Mouse (Mus musculus) heart, adult 2 months (tissue): Measurements from ENCODE around the gene Cptp. TPM values are rescaled to one million over a fixed set of nuclear protein-coding genes. Genes with fewer than 3 reads are reported as not detected.

ENCODE experiments used
- DNase-seq, 2 experiments: peaks; one replicate each; pipeline ENCODE4 v3.0.0; 2021
- H3K27ac ChIP-seq: fragments of 200-600 bp; 2 replicates; pipeline ENCODE4 v1.8.1; 2022
- H3K27me3 ChIP-seq: fragments of 200-500 bp; 2 replicates; pipeline ENCODE4 v1.6.1; 2012; ENCODE audit warnings: mild to moderate bottlenecking, low read length, inconsistent platforms, mixed read lengths; ENCODE audit not compliant: control insufficient read depth, insufficient read depth
- H3K36me3 ChIP-seq: fragments of 200-500 bp; 2 replicates; pipeline ENCODE4 v1.6.1; 2012; ENCODE audit warnings: low read length, inconsistent platforms; ENCODE audit not compliant: control insufficient read depth, insufficient read depth
- H3K4me1 ChIP-seq: fragments of 200-500 bp; 2 replicates; pipeline ENCODE4 v1.6.1; 2011; ENCODE audit warnings: low read length; ENCODE audit not compliant: control insufficient read depth, insufficient read depth
- H3K4me3 ChIP-seq: fragments of 200-600 bp; 2 replicates; pipeline ENCODE4 v1.8.1; 2022
- H3K79me2 ChIP-seq: fragments of 200-500 bp; replicated peaks from 2 replicates; pipeline ENCODE4 v1.6.1; 2012; ENCODE audit warnings: mild to moderate bottlenecking, inconsistent platforms, low read length, moderate library complexity, mixed read lengths; ENCODE audit not compliant: control insufficient read depth, insufficient read depth
- H3K9ac ChIP-seq: fragments of 200-500 bp; 2 replicates; pipeline ENCODE4 v1.6.1; 2012; ENCODE audit warnings: low read depth, mild to moderate bottlenecking, control low read depth, inconsistent platforms, low read length, mixed read lengths
- CTCF ChIP-seq: fragments of 200-600 bp; IDR thresholded peaks from 2 replicates; pipeline ENCODE4 v1.8.1; 2022; ENCODE audit warnings: antibody characterized with exemption, mild to moderate bottlenecking, moderate library complexity
- EP300 ChIP-seq: fragments of 200-500 bp; IDR thresholded peaks from 2 replicates; pipeline ENCODE4 v1.6.1; 2011; ENCODE audit warnings: low read depth, low read length, control low read depth; ENCODE audit not compliant: insufficient read depth
- POLR2A ChIP-seq: fragments of 200-500 bp; IDR thresholded peaks from 2 replicates; pipeline ENCODE4 v1.6.1; 2011; ENCODE audit warnings: mild to moderate bottlenecking, low read depth, low read length, control low read depth; ENCODE audit not compliant: insufficient read depth
- WGBS: fragments of 180-500 bp; shearing (Covaris S2); methylation state at CpG from one replicate; pipeline ENCODE4 v1.1.7; 2018; 5-methylcytosine and 5-hydroxymethylcytosine counted together
- intact Hi-C: fragments of 180-260 bp; cut with DNase I; formaldehyde crosslinking; loops from one replicate; pipeline ENCODE4 v1.15.1; 2025
- polyA plus RNA-seq: library from polyadenylated mRNA; depleted of rRNA; stranded (reverse); fragments of >200 nt; gene quantifications from 2 replicates; pipeline ENCODE4 v1.2.3, GENCODE M21; 2012
- total RNA-seq, 2 experiments: library from RNA; stranded (reverse); gene quantifications; 2 replicates each; pipeline ENCODE4 v1.2.3; 2021

Cptp gene
- total and polyA plus RNA-seq, 3 experiments, result 5.1 to 12.4 (median 6.9) TPM

GRCm38 (mm10) chr4:155859318-155859717 is 9.9 kb downstream of the Cptp start:
- Histone ChIP-seq H3K4me3 (no peak overlapping the region), H3K36me3 (no peaks in the 10 kb centered on the region), H3K27ac (no peak overlapping the region), H3K79me2 (no peaks in the 10 kb centered on the region), H3K9ac (no peak overlapping the region), H3K4me1 (no peaks in the 10 kb centered on the region), H3K27me3 (no peaks in the 10 kb centered on the region)
- no peak for TF ChIP-seq POLR2A
- peak in 1 of 2 experiments; percentile 61 for DNase-seq
- 28% methylated on average over 13 of the region's 13 CpGs for WGBS
- intact Hi-C loops, result no loop called here

GRCm38 (mm10) chr4:155856881-155857280 is 12.4 kb downstream of the Cptp start:
- H3K9ac ChIP-seq, result no peak overlapping the region
- H3K4me1 ChIP-seq, result peaks cover 4% of the 10 kb centered on the region
- H3K79me2 ChIP-seq, result 0 out of 2 replicates have a peak, but pooled peaks cover 1% of the 10 kb centered on the region
- 70% methylated on average over 3 of the region's 3 CpGs for WGBS
- no peak overlapping the region for H3K27ac ChIP-seq
- intact Hi-C loops, result no loop called here
- no peak overlapping the region for H3K4me3 ChIP-seq
- no peaks in the 10 kb centered on the region for H3K36me3 ChIP-seq
- DNase-seq, result no peak
- TF ChIP-seq CTCF (no peak), POLR2A (no peak), EP300 (no peak)
- no peaks in the 10 kb centered on the region for H3K27me3 ChIP-seq

GRCm38 (mm10) chr4:155856071-155856470 is 13.2 kb downstream of the Cptp start:
- TF ChIP-seq CTCF (no peak), EP300 (no peak), POLR2A (no peak)
- 0 out of 2 replicates have a peak, but pooled peaks cover 1% of the 10 kb centered on the region for H3K79me2 ChIP-seq
- intact Hi-C loops, result no loop called here
- peaks cover 12% of the 10 kb centered on the region for H3K4me1 ChIP-seq
- no peak overlapping the region for H3K9ac ChIP-seq
- no peak overlapping the region for H3K27ac ChIP-seq
- H3K4me3 ChIP-seq, result no peak overlapping the region
- no peak for DNase-seq
- H3K36me3 ChIP-seq, result no peaks in the 10 kb centered on the region
- WGBS, result 94% methylated on average over 12 of the region's 12 CpGs
- H3K27me3 ChIP-seq, result no peaks in the 10 kb centered on the region

GRCm38 (mm10) chr4:155854991-155855390 is 14.2 kb downstream of the Cptp start:
- DNase-seq, result no peak
- H3K36me3 ChIP-seq, result no peaks in the 10 kb centered on the region
- peaks cover 1% of the 10 kb centered on the region; the same call in 1 of the 2 replicates for H3K79me2 ChIP-seq
- intact Hi-C loops, result no loop called here
- peaks cover 20% of the 10 kb centered on the region for H3K4me1 ChIP-seq
- no peak overlapping the region for H3K27ac ChIP-seq
- no peak overlapping the region for H3K9ac ChIP-seq
- TF ChIP-seq EP300 (no peak), POLR2A (no peak), CTCF (no peak)
- no peak overlapping the region for H3K4me3 ChIP-seq
- no peaks in the 10 kb centered on the region for H3K27me3 ChIP-seq
- WGBS, result 95% methylated on average over 12 of the region's 12 CpGs

GRCm38 (mm10) chr4:155853421-155853820 is 15.8 kb downstream of the Cptp start:
- H3K9ac ChIP-seq, result no peak overlapping the region
- H3K36me3 ChIP-seq, result no peaks in the 10 kb centered on the region
- H3K79me2 ChIP-seq, result peaks cover 1% of the 10 kb centered on the region; the same call in 1 of the 2 replicates
- H3K27me3 ChIP-seq, result no peaks in the 10 kb centered on the region
- H3K4me1 ChIP-seq, result peaks cover 32% of the 10 kb centered on the region
- no peak for DNase-seq
- no peak overlapping the region for H3K27ac ChIP-seq
- 90% methylated on average over 9 of the region's 9 CpGs for WGBS
- H3K4me3 ChIP-seq, result no peak overlapping the region
- TF ChIP-seq POLR2A (no peak), EP300 (no peak), CTCF (no peak)
- intact Hi-C loops, result no loop called here

- no peak for DNase-seq
- Histone ChIP-seq H3K4me1 (peaks cover 33% of the 10 kb centered on the region), H3K27ac (peak overlapping the region; percentile 49), H3K4me3 (no peak overlapping the region), H3K36me3 (no peaks in the 10 kb centered on the region), H3K9ac (no peak overlapping the region), H3K27me3 (no peaks in the 10 kb centered on the region), H3K79me2 (peaks cover 8% of the 10 kb centered on the region)
- 51% methylated on average over 2 of the region's 2 CpGs for WGBS
- TF ChIP-seq EP300 (no peak), POLR2A (no peak), CTCF (no peak)
- intact Hi-C loops, result loop anchor here (2.0 kb wide), 1 partner anchor 17 kb away; the partner anchor contains the start of genes Cptp and Ints11
Measured at GRCm38 (mm10) chr4:155851951-155852411, 17.3 kb downstream of the Cptp start.
